26 mouse cellular contexts compared by ENCODE assay signal in genomic region chr3:69195251-69195650, GRCm38 (mm10). TPM values are rescaled to one million over a fixed set of nuclear protein-coding genes. Genes with fewer than 3 reads are reported as not detected.
"Had no signal": no experiment of that assay in that cellular context is flagged by ENCODE, and none has a peak within 500 bp of the region (broad histone marks: within the 10 kb centered on the region; RNA-seq: fewer than 3 reads in every experiment).

No protein-coding gene starts in this region.

- H3K27ac ChIP-seq: left cerebral cortex, adult 2 months; limb, embryonic 13.5 days; liver, embryonic 12.5 days; liver, embryonic 15.5 days; lung, embryonic 15.5 days; midbrain, embryonic 10.5 days; midbrain, embryonic 13.5 days; neural tube, embryonic 15.5 days; stomach, embryonic 15.5 days had no signal

- H3K4me1 ChIP-seq: liver, embryonic 12.5 days; liver, embryonic 15.5 days; lung, embryonic 15.5 days; midbrain, embryonic 13.5 days; stomach, embryonic 15.5 days had no signal

- DNase-seq: kidney, adult 2 months; kidney, postnatal 14 days; layer of hippocampus, postnatal 36 days; liver; lung, adult 18-20 months; lung, postnatal 10 days; lung, postnatal 36 days; right cerebral cortex, adult 18-20 months; right cerebral cortex, postnatal 14 days; spleen, adult 18-20 months; thymus, postnatal 25 days had no signal

- H3K36me3 ChIP-seq: limb, embryonic 13.5 days; liver, embryonic 12.5 days; liver, embryonic 15.5 days; lung, embryonic 15.5 days; midbrain, embryonic 10.5 days; midbrain, embryonic 13.5 days; neural tube, embryonic 15.5 days; stomach, embryonic 15.5 days had no signal

- H3K27me3 ChIP-seq: limb, embryonic 13.5 days; liver, embryonic 12.5 days; liver, embryonic 15.5 days; lung, embryonic 15.5 days; midbrain, embryonic 13.5 days; neural tube, embryonic 15.5 days; stomach, embryonic 15.5 days had no signal

- H3K4me3 ChIP-seq: left cerebral cortex, adult 2 months; limb, embryonic 13.5 days; liver, embryonic 12.5 days; liver, embryonic 15.5 days; lung, embryonic 15.5 days; megakaryocyte, embryonic 14.5 days; midbrain, embryonic 10.5 days; midbrain, embryonic 13.5 days; myocyte; neural tube, embryonic 15.5 days; stomach, embryonic 15.5 days had no signal

- H3K9me3 ChIP-seq: limb, embryonic 13.5 days; liver, embryonic 12.5 days; liver, embryonic 15.5 days; lung, embryonic 15.5 days; megakaryocyte, embryonic 14.5 days; midbrain, embryonic 10.5 days; midbrain, embryonic 13.5 days; neural tube, embryonic 15.5 days; stomach, embryonic 15.5 days had no signal

- H3K4me2 ChIP-seq: limb, embryonic 13.5 days; liver, embryonic 12.5 days; liver, embryonic 15.5 days; lung, embryonic 15.5 days; midbrain, embryonic 13.5 days; neural tube, embryonic 15.5 days; stomach, embryonic 15.5 days had no signal

- ATAC-seq: inflammation-experienced regulatory T-cells, adult 6 months; intestine, embryonic 16.5 days; liver, embryonic 12.5 days; midbrain, embryonic 13.5 days; midbrain, embryonic 16.5 days had no signal

- H3K9ac ChIP-seq: limb, embryonic 13.5 days; liver, embryonic 12.5 days; liver, embryonic 15.5 days; lung, embryonic 15.5 days; midbrain, embryonic 13.5 days; neural tube, embryonic 15.5 days; stomach, embryonic 15.5 days had no signal

RNA-seq across cellular contexts. Expression of gene Arl14, which starts 27.0 kb away (rescaled TPM):
- polyA plus RNA-seq: inflammation-experienced regulatory T-cells, adult 6 months; kidney, adult 2 months; limb, embryonic 13.5 days; liver, embryonic 12.5 days; liver, embryonic 15.5 days; midbrain, embryonic 10.5 days; midbrain, embryonic 13.5 days; midbrain, embryonic 16.5 days; myocyte; neural tube, embryonic 11.5 days; neural tube, embryonic 15.5 days had no signal
